Mouse (Mus musculus) MEL (cell line): ENCODE measurements around the gene Vps4b. TPM values are rescaled to one million over a fixed set of nuclear protein-coding genes. Genes with fewer than 3 reads are reported as not detected.

Experiments
- DNase-seq: peaks from one replicate; pipeline ENCODE4 v3.0.0; 2011; ENCODE audit warnings: low read depth, low spot score
- H3K27ac ChIP-seq: 2 replicates; pipeline ENCODE4 v1.5.1; 2012; ENCODE audit warnings: low read depth, mild to moderate bottlenecking, control low read depth, low read length, moderate library complexity; ENCODE audit not compliant: control insufficient read depth
- H3K27me3 ChIP-seq, 2 experiments: fragments of 150-350 bp in 1 of 2; sonication (generic) in 1 of 2; 2 replicates each; pipeline ENCODE4 v1.6.1; 2012; ENCODE audit warnings: low read length in 2 of 2, mild to moderate bottlenecking in 2 of 2, improper control_type of control experiment in 1 of 2, moderate library complexity in 1 of 2; ENCODE audit not compliant: insufficient read depth in 2 of 2, control insufficient read depth in 1 of 2
- H3K36me3 ChIP-seq, 2 experiments: 2 replicates each; pipeline ENCODE4 v1.6.1; 2012 to 2014; ENCODE audit warnings: low read length in 2 of 2, improper control_type of control experiment in 1 of 2, inconsistent platforms in 1 of 2, mild to moderate bottlenecking in 1 of 2; ENCODE audit not compliant: insufficient read depth in 2 of 2, control insufficient read depth in 1 of 2
- H3K4me1 ChIP-seq, 2 experiments: fragments of 150-350 bp in 1 of 2; sonication (generic) in 1 of 2; 2 replicates each; pipeline ENCODE4 v1.6.1; 2012; ENCODE audit warnings: low read length in 2 of 2, improper control_type of control experiment in 1 of 2, mild to moderate bottlenecking in 1 of 2; ENCODE audit not compliant: insufficient read depth in 2 of 2, control insufficient read depth in 1 of 2
- H3K4me3 ChIP-seq, 2 experiments: fragments of 150-350 bp in 1 of 2; sonication (generic) in 1 of 2; 2 replicates each; pipeline ENCODE4 v1.5.1; 2012; ENCODE audit warnings: low read depth in 2 of 2, low read length in 2 of 2, mild to moderate bottlenecking in 2 of 2, moderate library complexity in 2 of 2, control low read depth in 1 of 2, improper control_type of control experiment in 1 of 2; ENCODE audit not compliant: control insufficient read depth in 1 of 2, insufficient read depth in 1 of 2
- H3K79me2 ChIP-seq: 2 replicates; pipeline ENCODE4 v1.6.1; 2012; ENCODE audit warnings: mild to moderate bottlenecking, low read length, moderate library complexity; ENCODE audit not compliant: control insufficient read depth, poor library complexity, insufficient read depth
- H3K9ac ChIP-seq: 2 replicates; pipeline ENCODE4 v1.6.1; 2012; ENCODE audit warnings: low read depth, mild to moderate bottlenecking, control low read depth, low read length, moderate library complexity; ENCODE audit not compliant: control insufficient read depth, poor library complexity, severe bottlenecking
- H3K9me3 ChIP-seq: fragments of 150-350 bp; sonication (generic); replicated peaks from 2 replicates; pipeline ENCODE4 v1.6.1; 2012; ENCODE audit warnings: mild to moderate bottlenecking, low read length, improper control_type of control experiment, moderate library complexity; ENCODE audit not compliant: insufficient read depth
- POLR2A ChIP-seq, 2 experiments: IDR thresholded peaks; 2 replicates each; pipeline ENCODE4 v1.6.1; 2011 to 2012; ENCODE audit warnings: low read length in 2 of 2, mild to moderate bottlenecking in 2 of 2, control low read depth in 1 of 2, improper control_type of control experiment in 1 of 2, low read depth in 1 of 2, moderate library complexity in 1 of 2; ENCODE audit not compliant: control insufficient read depth in 1 of 2, insufficient read depth in 1 of 2, poor library complexity in 1 of 2
- TBP ChIP-seq: IDR thresholded peaks from 2 replicates; pipeline ENCODE4 v1.8.0; 2011; ENCODE audit warnings: low read depth, low read length, improper control_type of control experiment
- UBTF ChIP-seq: IDR thresholded peaks from 2 replicates; pipeline ENCODE4 v1.6.1; 2012; ENCODE audit warnings: low read depth, mild to moderate bottlenecking, inconsistent platforms, low read length, improper control_type of control experiment, moderate library complexity, borderline replicate concordance; ENCODE audit not compliant: insufficient read depth
- ZNF384 ChIP-seq: IDR thresholded peaks from 2 replicates; pipeline ENCODE4 v1.6.1; 2012; ENCODE audit warnings: low read depth, mild to moderate bottlenecking, inconsistent platforms, low read length, improper control_type of control experiment
- polyA plus RNA-seq, 2 experiments: library from polyadenylated mRNA; stranded (reverse) in 1 of 2; unstranded in 1 of 2; fragments of >175 nt in 1 of 2; fragments of >200 nt in 1 of 2; gene quantifications; 2 replicates each; pipeline versions ENCODE4 v1.2.1 to v1.2.4; 2012; ENCODE audit warnings: low replicate concordance in 2 of 2, low read depth in 1 of 2; ENCODE audit not compliant: insufficient read length in 2 of 2, insufficient read depth in 1 of 2, missing spikeins in 1 of 2
- total RNA-seq: library from RNA; depleted of rRNA; stranded (reverse); fragments of 300-350 nt; gene quantifications from 2 replicates; pipeline ENCODE4 v1.2.3, GENCODE M21; 2012; rRNA removed

The Vps4b gene
- total and polyA plus RNA-seq, 3 experiments, result 43.9 to 91.1 (median 80.4) TPM

- H3K79me2 ChIP-seq, result peaks cover 37% of the 10 kb centered on the region
- H3K9me3 ChIP-seq, result no peaks in the 10 kb centered on the region
- H3K27ac ChIP-seq, result peak overlapping the region; percentile 94
- peaks cover 0 to 24% of the 10 kb centered on the region in 2 experiments; a peak in 2 of 4 replicates for H3K36me3 ChIP-seq
- H3K27me3 ChIP-seq, result no peaks in the 10 kb centered on the region
- 0 out of 2 replicates have a peak, but pooled peaks have one; percentile 9 for TF ChIP-seq TBP
- TF ChIP-seq ZNF384, result no peak
- TF ChIP-seq UBTF, result no peak
- peak in 1 of 2 experiments; percentile 68; a peak in 2 of 4 replicates for TF ChIP-seq POLR2A (IDR thresholded peaks at IDR 0.05; ENCODE audit: control insufficient read depth in 1 of 2, insufficient read depth in 1 of 2, low read depth in 1 of 2, low read length in 2 of 2, poor library complexity in 1 of 2)
- peak overlapping the region; percentile 43 to 56 for H3K4me3 ChIP-seq
- peak; percentile 86 for DNase-seq
- peaks cover 12% of the 10 kb centered on the region in 2 experiments for H3K4me1 ChIP-seq
- peak overlapping the region; percentile 75 for H3K9ac ChIP-seq
Observed at GRCm38 (mm10) chr1:106714530-106714981, 82.0 kb downstream of the Vps4b start.

Other genes with a start within 250 kb of the Vps4b start
- 26.0 and 30.9 TPM in 2 replicates for gene Bcl2, start 82.5 kb downstream of the Vps4b start, total RNA-seq
- gene Bcl2, start 82.5 kb downstream of the Vps4b start, polyA plus RNA-seq, result 10 to 100 TPM; 38.8 to 87.0 TPM
- gene Kdsr, start 37.0 kb downstream of the Vps4b start, total RNA-seq, result 15.1 and 15.3 TPM in 2 replicates
- gene Kdsr, start 37.0 kb downstream of the Vps4b start, polyA plus RNA-seq, result 10 to 100 TPM in 1 of 2 experiments, not detected in 1; 20.3 TPM
- gene Serpinb5, start 64.4 kb upstream of the Vps4b start, total RNA-seq, result not detected in 2 replicates
- not detected for gene Serpinb5, start 64.4 kb upstream of the Vps4b start, polyA plus RNA-seq
- gene Serpinb12, start 137.7 kb upstream of the Vps4b start, total RNA-seq, result not detected in 2 replicates
- not detected for gene Serpinb12, start 137.7 kb upstream of the Vps4b start, polyA plus RNA-seq
- gene Serpinb13, start 184.3 kb upstream of the Vps4b start, total RNA-seq, result not detected in 2 replicates
- gene Serpinb13, start 184.3 kb upstream of the Vps4b start, polyA plus RNA-seq, result not detected